Mouse (Mus musculus) kidney, adult 9 months (tissue): ENCODE measurements around the gene Xpo4.
A peak's percentile ranks its signal among the peaks of the same experiment; 100 is the strongest.

Experiments used
- DNase-seq: peaks from one replicate; pipeline ENCODE4 v3.0.0; 2022

The Xpo4 gene

DNA sequence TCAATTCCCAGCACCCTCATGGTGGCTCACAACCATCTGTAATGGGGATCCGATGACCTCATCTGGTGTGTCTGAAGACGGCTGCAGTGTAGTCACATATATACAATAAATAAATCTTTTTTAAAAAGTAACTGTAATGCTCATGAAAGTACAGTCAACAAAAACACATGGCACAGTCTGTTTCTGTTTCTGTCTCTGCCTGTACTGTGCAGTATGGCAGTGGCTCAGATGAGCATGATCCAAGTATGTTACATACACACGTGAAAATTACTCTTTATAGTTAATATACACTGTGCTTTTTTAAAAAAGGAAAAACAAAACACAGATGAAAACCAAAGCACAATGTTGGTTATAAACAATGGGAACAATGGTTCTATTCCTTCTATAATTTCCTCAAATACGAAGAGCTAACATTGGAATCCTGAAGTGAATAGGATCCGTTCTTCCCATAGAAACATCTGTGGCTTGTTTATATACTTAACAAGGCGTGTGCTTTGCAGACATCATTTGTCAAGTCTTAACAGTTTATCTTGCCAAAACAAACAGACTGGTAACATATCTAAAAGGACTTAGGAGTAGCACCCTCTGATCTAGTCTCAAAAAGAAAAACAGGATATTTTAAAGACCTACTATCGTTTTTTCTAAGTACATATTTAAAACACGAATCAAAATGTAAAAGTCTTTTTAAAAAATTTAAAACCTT lies 58.4 kb downstream of the Xpo4 start:
- DNase-seq, result no peak

DNA sequence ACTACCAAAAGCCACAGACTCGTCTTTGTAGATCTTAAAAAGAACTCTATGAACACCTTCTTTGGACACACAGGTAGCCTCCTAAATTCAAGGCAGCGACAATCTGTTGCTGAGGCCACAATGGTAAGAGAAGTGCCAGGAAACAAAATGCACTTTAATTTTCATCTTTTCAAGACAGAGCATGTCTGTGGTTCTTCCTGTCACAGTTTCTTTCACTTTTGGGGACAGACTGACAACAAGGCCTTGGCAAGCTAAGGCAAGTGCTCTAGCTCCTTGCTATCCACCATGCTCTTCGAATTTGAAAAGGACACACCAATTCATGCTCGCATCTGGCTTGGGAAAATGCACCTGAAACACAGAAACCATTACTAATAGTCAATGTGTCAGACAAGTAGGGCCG lies 72.0 kb downstream of the Xpo4 start:
- no peak for DNase-seq

DNA sequence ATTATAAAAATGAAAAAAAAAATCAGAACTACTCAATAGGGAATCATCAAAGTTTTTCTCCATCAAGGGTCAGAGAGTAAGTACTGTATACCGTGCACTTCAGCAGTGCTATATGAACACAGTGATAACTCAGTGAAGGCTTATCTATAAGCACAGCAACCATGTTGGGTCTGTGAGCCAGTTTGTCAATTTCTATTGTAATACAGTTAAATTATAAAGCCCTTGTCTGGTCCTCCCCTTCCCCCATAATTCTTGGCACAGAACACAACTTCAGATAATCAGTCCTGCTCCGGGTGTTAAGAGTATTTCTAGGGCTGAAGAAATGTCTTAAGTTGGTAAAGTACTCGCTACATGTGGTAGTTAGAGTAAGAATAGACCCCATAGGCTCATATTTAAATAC lies 73.4 kb downstream of the Xpo4 start:
- DNase-seq, result no peak

DNA sequence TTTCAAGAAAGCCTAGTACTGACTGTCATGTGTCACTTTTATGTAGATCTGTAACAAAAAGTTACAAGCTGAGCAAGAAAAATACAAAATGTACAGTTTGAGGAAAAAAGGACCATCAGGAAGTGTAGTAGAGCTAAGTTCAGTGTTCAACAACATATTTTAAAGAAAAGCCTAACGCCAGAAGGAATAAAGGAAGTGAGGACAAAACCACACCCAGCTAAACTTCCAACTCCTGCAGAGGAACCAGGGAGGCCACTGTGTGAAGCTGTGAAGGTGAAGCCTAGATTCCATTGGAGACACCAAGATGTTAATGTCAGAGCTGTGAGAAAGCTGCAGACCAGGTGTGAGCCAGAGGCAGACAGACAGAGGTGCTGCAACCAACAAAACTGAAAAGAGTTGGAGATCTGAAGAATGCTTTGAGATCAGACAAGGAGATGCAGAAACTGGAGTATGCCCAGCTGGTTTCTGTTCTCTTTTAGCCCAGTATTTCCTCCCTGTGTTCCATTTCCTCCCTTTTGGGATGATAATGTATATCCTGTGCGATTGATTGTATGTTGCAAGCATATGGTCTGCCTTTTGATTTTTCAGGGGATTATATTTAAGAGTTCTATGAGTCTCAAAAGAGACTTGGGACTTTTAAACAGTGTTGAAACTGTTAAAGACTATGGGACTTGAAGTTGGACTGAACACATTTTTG lies 88.7 kb downstream of the Xpo4 start:
- DNase-seq, result no peak

DNA sequence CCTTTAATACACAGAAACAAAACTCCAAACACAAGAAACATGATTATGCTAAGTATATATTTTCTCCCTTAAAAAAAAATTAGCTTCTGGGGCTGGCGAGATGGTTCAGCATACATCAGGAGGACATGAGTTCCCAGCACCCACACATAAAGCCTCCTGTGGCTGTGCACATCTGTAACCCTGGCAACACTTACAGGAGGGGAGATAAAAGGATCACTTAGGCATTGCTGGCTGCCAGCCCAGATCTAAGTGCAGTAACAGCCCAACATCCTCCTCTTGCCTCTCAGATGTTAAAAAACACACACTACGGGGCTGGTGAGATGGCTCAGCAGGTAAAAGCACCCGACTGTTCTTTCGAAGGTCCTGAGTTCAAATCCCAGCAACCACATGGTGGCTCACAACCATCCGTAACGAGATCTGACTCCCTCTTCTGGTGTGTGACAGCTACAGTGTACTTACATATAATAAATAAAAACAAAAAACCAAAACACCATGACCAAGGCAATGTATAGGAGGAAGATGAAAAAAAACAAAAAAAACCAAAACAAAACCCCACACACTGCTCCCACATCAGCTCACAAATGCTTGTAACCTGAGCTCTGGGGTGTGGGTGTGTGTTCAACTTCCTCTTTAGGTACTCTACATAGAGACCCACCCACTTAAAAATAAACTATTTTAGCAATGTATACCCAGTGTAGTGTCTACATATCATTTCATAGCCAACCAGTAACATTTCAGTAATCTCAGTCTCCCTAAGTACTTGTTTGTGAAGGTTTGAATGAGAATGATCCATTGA lies 90.2 kb downstream of the Xpo4 start:
- no peak for DNase-seq

DNA sequence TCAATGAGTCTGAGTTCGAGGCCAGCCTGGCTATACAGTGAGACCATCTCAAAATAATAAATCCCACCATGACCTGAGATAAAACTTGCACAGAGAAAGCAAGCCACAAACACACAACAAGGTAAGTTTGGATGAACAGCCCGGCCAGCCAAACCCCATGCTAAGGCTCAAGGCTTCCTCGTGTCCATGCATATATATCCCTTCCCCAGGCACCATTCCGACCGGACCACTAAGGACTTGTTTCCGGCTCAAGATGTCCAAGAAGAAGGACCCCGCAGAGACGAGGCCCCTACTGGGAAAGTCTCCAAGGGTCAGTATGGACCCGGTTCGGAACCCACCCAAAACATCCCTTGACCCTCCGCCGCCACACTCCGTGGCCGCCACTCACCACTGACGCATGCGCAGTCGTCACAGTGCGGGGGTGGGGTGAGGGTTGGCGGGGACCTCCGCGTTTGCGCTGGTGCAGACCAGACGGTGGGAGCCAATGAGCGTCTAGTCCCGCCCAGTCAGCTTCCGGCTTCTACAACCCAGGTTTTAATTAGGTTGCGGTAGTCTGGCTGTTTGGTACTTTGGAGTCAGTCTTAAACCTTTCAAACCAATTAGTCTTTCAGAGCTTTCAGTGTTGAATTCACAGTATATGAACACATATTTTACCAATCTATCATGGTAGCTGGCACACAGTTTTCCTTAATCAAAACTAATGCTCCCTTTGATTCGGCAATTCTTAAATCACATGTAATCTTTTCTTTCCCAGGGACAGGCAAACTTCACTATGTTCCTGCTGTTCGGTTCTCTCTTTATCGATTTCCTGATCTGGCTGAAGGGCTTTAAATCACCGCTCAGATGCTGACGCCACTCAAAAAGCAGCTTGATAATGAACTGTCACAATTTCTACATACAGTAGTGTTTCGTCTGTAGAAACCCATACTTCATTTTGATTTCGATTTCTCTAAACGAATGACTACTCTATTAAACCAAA lies 93.8 kb downstream of the Xpo4 start, which contains the start of gene Eef1akmt1:
TSS of gene Eef1akmt1 (minus strand) at position 458 of the 979 bp plus-strand sequence.
- DNase-seq, result peak; percentile 96

DNA sequence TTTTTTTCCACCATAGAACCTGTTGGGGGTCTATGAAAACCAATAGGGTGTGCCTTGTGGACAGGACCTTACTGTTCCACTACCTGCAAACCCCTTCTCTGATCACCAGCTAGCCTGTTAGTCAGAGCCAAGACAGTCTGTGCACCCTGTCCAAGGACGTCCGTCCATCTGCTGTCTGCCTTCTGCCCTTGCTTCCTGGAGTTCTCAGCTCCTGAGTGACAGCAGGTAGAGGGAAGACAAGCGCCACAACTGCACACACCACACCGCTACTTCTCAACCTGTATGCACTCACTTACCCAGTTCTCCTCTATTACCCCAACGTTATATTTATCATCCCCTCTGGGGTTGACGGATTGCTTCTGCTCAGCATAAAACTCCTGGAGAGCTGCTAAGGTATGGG lies 99.6 kb downstream of the Xpo4 start:
- DNase-seq, result no peak

DNA sequence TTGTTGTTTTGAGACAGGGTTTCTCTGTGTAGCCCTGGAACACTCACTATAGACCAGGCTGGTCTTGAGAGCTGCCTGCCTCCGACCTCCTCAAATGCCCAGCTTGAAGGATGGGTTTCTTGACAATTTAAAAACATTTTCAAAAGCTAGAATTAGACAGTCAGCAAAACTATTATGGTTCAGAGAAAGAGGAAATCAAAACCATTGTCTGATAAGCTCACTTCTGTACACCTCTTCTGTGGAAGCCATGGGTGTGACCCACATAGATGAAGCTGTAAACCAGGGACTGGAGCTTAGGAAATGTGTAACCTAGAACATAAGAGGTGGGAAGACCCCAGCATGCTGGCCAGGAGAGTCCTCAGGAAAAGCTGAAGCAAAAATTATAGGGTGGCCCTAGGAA lies 108.3 kb downstream of the Xpo4 start:
- no peak for DNase-seq

DNA sequence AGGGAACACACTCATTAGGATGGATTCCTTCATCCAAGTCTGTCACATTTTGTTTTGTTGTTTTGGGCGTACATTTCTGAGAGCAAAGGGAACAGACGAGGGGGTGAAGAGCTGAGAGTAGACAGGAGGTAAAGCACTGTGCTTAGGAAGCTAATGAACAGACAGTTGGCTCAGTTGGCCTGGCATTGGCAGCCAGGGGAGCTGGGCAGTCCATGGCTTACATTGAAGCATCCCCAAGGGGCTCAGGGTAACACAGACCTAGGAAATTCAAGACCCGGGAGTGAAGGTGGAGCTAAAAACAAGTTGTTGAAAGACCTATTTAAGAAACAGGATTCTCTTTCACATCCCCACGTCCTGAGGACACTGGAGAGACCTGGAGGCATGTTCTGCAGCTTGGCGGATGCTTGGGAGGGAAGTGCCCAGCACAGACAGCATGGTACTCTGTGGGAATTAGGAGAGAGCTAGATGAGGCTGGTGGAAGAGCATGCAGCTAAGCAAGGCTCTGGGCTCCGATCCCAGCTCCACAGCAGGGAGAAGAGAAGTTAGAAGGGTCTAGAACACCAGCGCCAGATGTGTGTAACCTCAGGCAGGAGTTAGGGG lies 109.7 kb downstream of the Xpo4 start:
- DNase-seq, result no peak

DNA sequence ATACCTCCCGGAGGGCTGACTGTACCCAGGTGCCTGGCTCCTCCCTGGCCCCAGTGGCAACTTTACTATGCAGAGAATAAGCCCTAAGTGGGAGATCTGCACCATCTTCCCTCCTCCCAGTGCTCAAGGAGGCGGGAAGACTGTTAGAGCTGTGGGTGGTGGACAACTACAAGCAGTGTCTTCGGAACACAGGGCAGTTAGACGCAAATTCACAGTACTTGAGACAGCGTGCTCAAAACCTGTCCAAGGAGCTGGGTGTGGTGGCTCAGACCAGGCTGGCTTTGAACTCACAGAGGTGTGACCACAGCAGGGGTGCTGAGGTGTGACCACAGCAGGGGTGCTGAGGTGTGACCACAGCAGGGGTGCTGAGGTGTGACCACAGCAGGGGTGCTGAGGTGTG lies 110.8 kb downstream of the Xpo4 start:
- DNase-seq, result no peak

DNA sequence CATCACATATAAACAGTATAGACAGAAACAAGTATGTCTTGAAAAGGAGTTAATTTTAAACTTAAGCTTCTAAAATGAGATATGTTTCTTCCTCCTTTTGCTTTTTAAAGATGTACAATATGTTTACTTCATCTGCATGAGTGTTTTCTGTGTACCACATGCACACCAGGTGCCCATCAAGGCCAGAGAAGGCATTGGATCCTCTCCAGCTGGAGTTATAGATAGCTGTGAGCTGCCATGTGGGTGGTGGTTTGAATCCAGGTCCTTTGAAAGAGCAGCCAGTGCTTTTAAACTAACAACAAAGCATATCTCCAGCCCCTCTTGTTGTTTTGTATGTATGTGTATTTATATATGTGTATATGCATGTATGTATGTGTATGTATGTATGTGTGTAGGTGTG lies 112.3 kb downstream of the Xpo4 start:
- no peak for DNase-seq

DNA sequence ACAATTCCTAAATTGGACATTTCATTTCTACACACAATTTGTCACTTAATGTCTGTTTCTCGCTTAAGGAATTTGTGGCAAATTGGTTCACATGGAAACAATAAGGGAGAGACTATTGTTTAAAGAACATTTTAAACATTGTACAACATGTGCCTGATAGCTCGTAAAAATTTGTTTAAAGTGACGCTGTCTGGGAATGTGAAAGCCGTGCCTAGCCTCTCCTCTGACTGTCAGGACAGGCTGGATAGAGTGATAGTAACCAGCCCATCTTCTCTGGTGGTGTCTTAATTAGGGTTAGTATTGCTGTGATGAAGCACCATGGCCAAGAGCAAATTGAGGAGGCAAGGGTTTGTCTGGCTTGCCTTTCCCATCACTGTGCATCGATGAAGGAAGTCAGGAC lies 118.2 kb downstream of the Xpo4 start:
- DNase-seq, result no peak

DNA sequence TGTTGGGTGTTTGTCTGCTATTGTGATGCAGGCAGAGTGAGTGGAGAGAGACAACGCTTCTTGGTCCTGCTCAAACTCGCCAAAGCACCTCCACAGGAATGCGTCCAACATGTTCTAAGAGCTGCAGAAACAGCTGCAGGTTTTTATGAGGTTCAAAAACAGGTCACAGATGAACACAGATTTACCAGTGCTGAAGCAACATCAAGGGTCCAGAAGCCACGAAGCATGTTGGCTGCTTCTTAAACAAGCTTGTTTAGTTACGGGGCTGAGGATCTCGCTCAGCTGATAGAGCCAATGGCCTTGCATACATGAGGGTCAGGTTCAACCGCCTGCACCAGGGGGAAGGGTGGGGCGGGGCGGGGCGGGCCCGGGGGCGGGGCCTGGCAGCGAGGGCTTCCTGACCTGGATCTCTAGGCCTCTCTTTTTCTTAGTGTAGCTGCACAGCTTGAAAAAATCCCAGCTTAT lies 118.6 kb downstream of the Xpo4 start:
- DNase-seq, result no peak

DNA sequence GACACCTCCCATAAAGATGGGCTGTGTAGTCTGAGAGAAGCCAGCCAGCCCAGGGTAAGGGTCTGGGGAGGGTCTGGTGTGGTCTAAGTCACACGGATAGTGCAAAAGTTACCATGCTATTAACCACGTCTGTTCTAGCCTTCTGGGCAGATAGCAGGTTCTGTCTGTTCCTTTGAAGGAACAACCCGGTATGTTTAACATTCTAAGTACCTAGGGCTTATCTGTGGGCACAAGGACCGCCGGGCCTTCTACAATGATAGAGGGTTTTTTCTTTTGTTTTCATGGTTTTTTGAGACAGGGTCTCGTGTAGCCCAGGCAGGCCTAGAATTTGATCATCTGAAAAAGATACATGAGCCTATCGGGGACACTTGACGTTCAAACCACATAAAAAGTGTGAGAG lies 119.1 kb downstream of the Xpo4 start:
- no peak for DNase-seq

DNA sequence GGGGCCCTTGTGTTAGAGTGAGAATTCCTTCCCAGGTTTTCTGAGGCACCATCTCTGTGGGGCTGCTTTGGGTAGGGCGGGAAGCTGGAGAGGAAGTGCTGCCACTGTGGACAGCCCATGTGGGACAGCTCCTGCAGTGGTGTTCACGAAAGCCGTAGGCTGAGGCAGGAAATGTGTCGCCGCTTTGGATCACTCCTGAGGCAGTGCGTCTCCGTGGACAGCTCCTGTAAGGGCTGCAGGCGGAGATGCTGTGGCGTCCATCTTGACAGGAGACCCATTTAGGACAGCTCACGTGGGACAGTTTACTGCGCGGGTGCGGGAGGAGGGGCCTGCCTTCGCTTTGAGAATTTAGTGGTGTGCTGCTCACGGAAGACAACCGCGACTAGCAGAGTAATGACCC lies 119.7 kb downstream of the Xpo4 start:
- no peak for DNase-seq

DNA sequence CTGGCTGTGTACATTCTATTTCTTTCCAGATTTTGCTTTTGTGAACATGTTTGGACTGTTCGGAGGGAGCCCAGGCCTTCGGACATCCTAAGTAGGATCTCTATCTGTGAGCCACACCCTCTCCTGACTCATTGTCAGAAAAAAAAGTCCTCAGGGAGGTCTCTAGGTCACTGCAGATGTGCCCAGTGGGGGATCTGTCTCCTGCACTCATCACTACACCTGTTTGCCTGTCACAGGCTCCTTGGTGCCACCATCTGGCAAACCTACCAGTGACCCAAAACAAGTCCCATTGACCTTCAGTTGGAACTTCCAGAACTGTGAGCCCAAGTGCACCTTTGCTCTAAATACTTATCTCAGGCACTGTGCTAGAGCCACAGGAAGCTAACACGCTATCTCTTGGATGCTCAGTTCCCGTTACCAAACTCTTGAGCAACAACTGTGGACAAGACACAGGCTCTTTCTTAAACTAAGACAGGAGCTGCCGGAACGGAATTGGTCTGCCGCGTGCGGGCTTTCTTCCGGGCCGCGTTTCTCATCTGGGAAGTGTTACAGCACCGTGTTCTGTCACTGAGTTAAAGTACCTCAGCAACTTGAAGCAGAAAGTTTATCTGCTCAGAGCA lies 121.7 kb downstream of the Xpo4 start:
- no peak for DNase-seq

DNA sequence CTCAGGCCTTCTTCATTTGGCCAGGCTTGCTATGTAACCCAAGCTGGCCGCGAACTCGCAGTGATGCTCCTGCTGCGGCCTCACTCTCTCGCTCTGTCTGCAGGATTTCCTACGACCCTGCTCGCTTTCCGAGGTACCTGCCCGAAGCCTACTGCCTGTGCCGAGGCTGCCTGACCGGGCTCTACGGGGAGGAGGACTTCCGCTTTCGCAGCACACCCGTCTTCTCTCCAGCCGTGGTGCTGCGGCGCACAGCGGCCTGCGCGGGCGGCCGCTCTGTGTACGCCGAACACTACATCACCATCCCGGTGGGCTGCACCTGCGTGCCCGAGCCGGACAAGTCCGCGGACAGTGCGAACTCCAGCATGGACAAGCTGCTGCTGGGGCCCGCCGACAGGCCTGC lies 123.0 kb downstream of the Xpo4 start:
- DNase-seq, result no peak

DNA sequence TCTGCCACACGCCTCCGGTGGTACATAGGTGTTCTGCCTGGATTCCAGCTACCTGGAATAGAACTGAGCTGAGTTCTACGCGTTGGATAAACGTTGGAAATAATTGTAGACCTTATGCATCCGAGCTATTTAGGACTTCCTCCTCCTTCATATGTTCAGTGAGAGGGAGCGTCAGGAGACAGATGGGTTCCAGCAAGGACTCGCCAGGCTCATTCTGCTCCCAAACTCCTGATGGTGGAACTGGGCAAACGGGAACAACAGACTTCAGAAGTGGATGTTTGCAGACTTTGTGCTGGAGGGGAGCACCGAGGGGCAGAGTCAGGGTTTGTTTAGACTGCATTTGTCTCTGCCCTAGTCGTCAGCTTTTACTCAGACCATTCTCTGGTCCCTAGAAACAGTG lies 124.5 kb downstream of the Xpo4 start:
- DNase-seq, result no peak

DNA sequence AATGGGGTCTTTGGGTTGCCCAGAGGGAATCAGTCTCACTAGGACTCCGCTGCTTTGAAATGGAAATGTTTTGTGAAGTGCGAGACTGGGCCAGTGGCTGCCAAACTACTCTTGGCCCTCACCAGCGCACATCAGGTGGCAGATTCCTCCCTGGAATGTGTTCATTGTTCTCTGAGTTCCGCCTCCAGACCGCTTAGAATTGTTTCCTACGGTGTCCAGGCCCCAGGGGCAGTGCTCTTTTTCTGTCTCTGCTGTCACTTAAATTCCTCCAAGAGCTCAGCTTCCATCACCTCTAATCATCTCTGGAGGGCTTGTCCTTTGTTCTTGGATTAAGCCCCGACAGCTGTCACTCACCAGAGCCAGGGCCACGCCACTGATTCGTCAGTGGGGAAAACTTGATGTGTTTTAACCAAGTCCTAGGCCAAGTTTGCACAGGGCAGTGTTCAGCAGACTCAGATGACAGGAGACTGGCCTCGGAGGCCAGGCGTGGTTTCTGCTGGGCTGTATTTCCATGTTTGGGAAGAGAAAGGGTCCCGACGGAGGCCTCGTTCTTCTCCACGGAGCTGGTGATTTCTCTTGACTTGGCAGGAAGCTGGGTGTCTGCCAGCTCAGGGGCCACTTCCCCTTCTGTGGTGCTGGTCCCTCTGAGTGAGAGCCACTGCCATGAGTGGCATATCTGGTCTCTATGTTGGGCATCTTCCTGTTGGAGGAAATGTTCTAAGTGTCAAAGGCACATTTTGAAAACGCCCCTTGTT lies 127.8 kb downstream of the Xpo4 start:
- DNase-seq, result no peak

DNA sequence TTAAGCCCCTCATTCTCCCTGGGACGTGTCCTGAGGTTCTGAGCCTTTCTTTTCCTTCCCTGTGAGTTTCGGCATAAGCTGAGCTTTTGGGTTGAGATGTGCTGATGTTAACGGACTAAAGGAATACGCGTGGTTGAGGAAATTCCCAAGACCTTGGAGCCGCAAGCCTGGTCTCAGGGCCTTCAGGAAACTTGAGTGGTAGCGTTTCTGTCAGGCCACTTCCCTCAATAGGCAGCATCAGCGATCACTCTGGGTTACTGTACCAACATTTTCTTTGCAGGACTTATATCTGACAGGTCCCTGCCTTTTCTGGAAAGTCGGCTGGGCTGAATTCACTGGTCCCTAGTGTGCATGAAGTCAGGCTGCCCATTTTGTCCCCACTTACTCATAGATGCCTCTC lies 128.4 kb downstream of the Xpo4 start:
- DNase-seq, result no peak

DNA sequence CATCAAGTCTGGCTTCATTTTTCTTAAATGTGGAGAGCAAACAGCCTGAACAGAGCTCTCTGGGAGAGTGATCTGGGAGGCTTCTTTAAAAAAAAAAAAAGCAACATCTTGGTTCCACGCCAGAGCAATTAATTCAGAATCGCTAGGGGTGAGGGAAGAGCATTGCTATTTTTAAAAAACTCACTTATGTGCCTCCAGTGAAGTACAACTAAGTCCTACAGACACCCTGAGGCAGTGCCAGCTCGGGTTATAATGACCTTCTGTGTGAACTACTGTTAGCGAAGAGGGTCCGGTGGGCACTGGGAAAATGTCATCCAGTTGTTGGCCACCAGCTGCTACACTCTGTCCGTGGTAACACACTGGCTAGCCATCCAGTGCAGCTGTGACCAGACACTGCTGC lies 129.6 kb downstream of the Xpo4 start:
- DNase-seq, result peak; percentile 31
